Mouse (Mus musculus): ENCODE data around the gene Iqcn.

Iqcn gene

GRCm38 (mm10) chr8:70737705-70738104 is 34.4 kb downstream of the Iqcn start:
- DNase-seq (ENCODE audit: low spot score), result no peak

GRCm38 (mm10) chr8:70738211-70738610 is 35.0 kb downstream of the Iqcn start:
- DNase-seq (ENCODE audit: low spot score), result no peak

- DNase-seq (ENCODE audit: low spot score), result no peak
Observed at GRCm38 (mm10) chr8:70741661-70742060, 38.4 kb downstream of the Iqcn start.

- no peak for DNase-seq (ENCODE audit: low spot score)
Observed at GRCm38 (mm10) chr8:70742176-70742575, 38.9 kb downstream of the Iqcn start.

- DNase-seq (ENCODE audit: low spot score), result no peak
Observed at GRCm38 (mm10) chr8:70742981-70743655, 39.9 kb downstream of the Iqcn start.

GRCm38 (mm10) chr8:70743656-70744590 is 40.7 kb downstream of the Iqcn start:
- no peak for DNase-seq (ENCODE audit: low spot score)

- no peak for DNase-seq (ENCODE audit: low spot score)
Observed at GRCm38 (mm10) chr8:70744806-70745205, 41.5 kb downstream of the Iqcn start.

GRCm38 (mm10) chr8:70745691-70746220 is 42.5 kb downstream of the Iqcn start:
- no peak for DNase-seq (ENCODE audit: low spot score)

GRCm38 (mm10) chr8:70746676-70747075 is 43.4 kb downstream of the Iqcn start:
- no peak for DNase-seq (ENCODE audit: low spot score)

- no peak for DNase-seq (ENCODE audit: low spot score)
Observed at GRCm38 (mm10) chr8:70747211-70747890, 44.1 kb downstream of the Iqcn start.

- no peak for DNase-seq (ENCODE audit: low spot score)
Observed at GRCm38 (mm10) chr8:70748246-70749096, 45.2 kb downstream of the Iqcn start.

- no peak for DNase-seq (ENCODE audit: low spot score)
Observed at GRCm38 (mm10) chr8:70749097-70749674, 45.9 kb downstream of the Iqcn start.

- no peak for DNase-seq (ENCODE audit: low spot score)
Observed at GRCm38 (mm10) chr8:70750128-70750680, 46.9 kb downstream of the Iqcn start.

- DNase-seq (ENCODE audit: low spot score), result no peak
Observed at GRCm38 (mm10) chr8:70752000-70752764, 48.9 kb downstream of the Iqcn start.

- DNase-seq (ENCODE audit: low spot score), result peak; percentile 28
Observed at GRCm38 (mm10) chr8:70753151-70753550, 49.9 kb downstream of the Iqcn start.

- peak; percentile 90 for DNase-seq (ENCODE audit: low spot score)
Observed at GRCm38 (mm10) chr8:70754043-70754870, 51.0 kb downstream of the Iqcn start, which contains the start of gene Rab3a. Gene Rab3a (plus strand): TSS chr8:70754679.

- no peak for DNase-seq (ENCODE audit: low spot score)
Observed at GRCm38 (mm10) chr8:70754871-70755660, 51.8 kb downstream of the Iqcn start.
